Mouse (Mus musculus): Measurements from ENCODE around the gene Slc31a1. TPM values are rescaled to one million over a fixed set of nuclear protein-coding genes. Genes with fewer than 3 reads are reported as not detected.

Gene Slc31a1
- polyA plus RNA-seq (2015; fragmentation: Nextera tagmentation; extraction: Ambion mirVana) = 32.2 and 36.5 TPM in 2 replicates

DNA sequence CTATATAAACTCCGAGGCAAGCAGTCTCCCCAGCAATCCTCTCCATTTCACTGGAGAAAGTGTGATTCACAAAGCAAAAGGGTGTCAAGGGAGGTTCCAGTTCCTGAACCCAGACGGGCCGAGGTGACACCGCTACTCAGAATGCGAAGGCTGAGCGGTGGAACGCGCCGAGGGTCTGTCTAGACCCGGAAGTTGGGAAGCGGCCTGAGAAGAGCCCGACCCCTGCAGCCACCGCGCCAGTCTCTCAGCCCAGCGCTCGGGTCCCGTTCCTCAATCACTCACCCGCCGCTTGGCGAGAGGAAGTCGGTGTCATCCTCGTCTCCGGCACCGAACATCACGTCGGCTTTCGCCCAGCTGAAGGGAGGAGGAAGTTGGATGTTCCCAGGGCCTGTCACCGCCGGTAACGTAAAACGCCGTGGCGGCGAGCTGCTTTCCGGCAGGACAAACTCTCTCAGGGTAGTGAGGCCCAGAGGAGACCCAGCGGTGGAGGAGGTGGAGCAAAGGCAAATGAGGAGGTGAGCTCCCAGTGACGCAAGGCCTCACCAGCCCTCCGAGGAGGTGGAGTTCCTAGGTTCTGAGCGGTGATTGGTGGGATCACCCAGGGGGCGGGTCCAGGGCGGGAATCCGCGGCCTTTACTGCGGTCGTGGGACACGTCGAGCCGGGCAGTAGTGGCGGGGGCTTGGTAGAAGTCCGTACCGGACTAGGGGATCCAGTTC is at the start of gene Slc31a1, which contains the start of gene Fkbp15:
Slc31a1 (plus strand) TSS at position 640 of the 717 bp plus-strand sequence.
Fkbp15 (minus strand) TSS at position 461 of the 717 bp plus-strand sequence.
- Histone ChIP-seq H3K27ac (replicated peaks) (peak within 1 kb of the TSS; percentile 89), H3K4me3 (replicated peaks) (peak within 1 kb of the TSS; percentile 89), H3K27me3 (replicated peaks) (no peaks in the 10 kb centered on the region), H3K9me3 (replicated peaks) (no peaks in the 10 kb centered on the region), H3K4me1 (peaks cover 31% of the 10 kb centered on the region), H3K9ac (replicated peaks) (peak within 1 kb of the TSS; percentile 84), H3K36me3 (0 out of 2 replicates have a peak, but pooled peaks cover 3% of the 10 kb centered on the region), H3K4me2 (peak within 1 kb of the TSS; percentile 80)
- WGBS = under 1% methylated on average over 51 of the region's 51 CpGs
- peak; percentile 100 for ATAC-seq (ENCODE audit: low FRiP score)

GRCm38 (mm10) chr4:62312821-62313220 is 47.7 kb upstream of the Slc31a1 start:
- Histone ChIP-seq H3K4me3 (replicated peaks) (no peak overlapping the region), H3K9ac (replicated peaks) (no peak overlapping the region), H3K36me3 (peaks cover 42% of the 10 kb centered on the region), H3K27ac (replicated peaks) (no peak overlapping the region), H3K4me2 (no peak overlapping the region), H3K9me3 (replicated peaks) (no peaks in the 10 kb centered on the region), H3K4me1 (no peaks in the 10 kb centered on the region), H3K27me3 (replicated peaks) (no peaks in the 10 kb centered on the region)
- over 99% methylated on average over 2 of the region's 2 CpGs for WGBS
- ATAC-seq (ENCODE audit: low FRiP score) = no peak

GRCm38 (mm10) chr4:62313641-62314211 is 46.8 kb upstream of the Slc31a1 start:
- Histone ChIP-seq H3K9ac (replicated peaks) (no peak overlapping the region), H3K4me3 (replicated peaks) (no peak overlapping the region), H3K27me3 (replicated peaks) (no peaks in the 10 kb centered on the region), H3K4me2 (no peak overlapping the region), H3K27ac (replicated peaks) (no peak overlapping the region), H3K36me3 (peaks cover 47% of the 10 kb centered on the region), H3K4me1 (no peaks in the 10 kb centered on the region), H3K9me3 (replicated peaks) (no peaks in the 10 kb centered on the region)
- no peak for ATAC-seq (ENCODE audit: low FRiP score)
- WGBS = 90% methylated on average over 9 of the region's 9 CpGs

GRCm38 (mm10) chr4:62314516-62314915 is 46.0 kb upstream of the Slc31a1 start:
- Histone ChIP-seq H3K4me3 (replicated peaks) (no peak overlapping the region), H3K36me3 (peaks cover 54% of the 10 kb centered on the region), H3K27ac (replicated peaks) (no peak overlapping the region), H3K4me2 (no peak overlapping the region), H3K9me3 (replicated peaks) (no peaks in the 10 kb centered on the region), H3K27me3 (replicated peaks) (no peaks in the 10 kb centered on the region), H3K4me1 (no peaks in the 10 kb centered on the region), H3K9ac (replicated peaks) (no peak overlapping the region)
- no peak for ATAC-seq (ENCODE audit: low FRiP score)
- 88% methylated on average over 3 of the region's 3 CpGs for WGBS

DNA sequence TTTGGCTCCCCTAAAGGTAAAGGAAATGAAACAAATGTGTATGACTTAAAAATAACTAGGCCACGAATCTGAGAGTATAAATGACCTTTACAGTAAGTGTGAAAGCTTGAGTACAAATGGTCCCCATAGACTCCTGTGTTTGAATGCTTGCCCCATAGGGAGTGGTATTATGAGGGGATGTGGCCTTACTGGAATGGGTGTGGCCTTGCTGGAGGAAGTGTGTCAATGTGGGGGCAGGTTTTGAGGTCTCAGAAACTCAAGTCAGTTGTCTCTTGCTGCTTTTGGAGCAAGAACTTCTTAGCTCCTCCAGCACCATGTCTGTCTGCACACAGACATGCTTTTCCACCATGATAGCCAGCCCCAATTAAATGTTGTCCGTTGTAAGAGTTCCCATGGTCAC is 44.1 kb upstream of the Slc31a1 start:
- 88% methylated on average over 2 of the region's 2 CpGs for WGBS
- Histone ChIP-seq H3K27me3 (replicated peaks) (no peaks in the 10 kb centered on the region), H3K9ac (replicated peaks) (no peak overlapping the region), H3K4me3 (replicated peaks) (no peak overlapping the region), H3K9me3 (replicated peaks) (no peaks in the 10 kb centered on the region), H3K27ac (replicated peaks) (no peak overlapping the region), H3K4me1 (no peaks in the 10 kb centered on the region), H3K4me2 (no peak overlapping the region), H3K36me3 (peaks cover 64% of the 10 kb centered on the region)
- ATAC-seq (ENCODE audit: low FRiP score) = no peak

- no peaks in the 10 kb centered on the region for H3K9me3 ChIP-seq (replicated peaks)
- no peak overlapping the region for H3K9ac ChIP-seq (replicated peaks)
- 79% methylated on average over 1 of the region's 1 CpGs for WGBS
- peaks cover 67% of the 10 kb centered on the region for H3K36me3 ChIP-seq
- no peak overlapping the region for H3K27ac ChIP-seq (replicated peaks)
- no peaks in the 10 kb centered on the region for H3K4me1 ChIP-seq
- H3K27me3 ChIP-seq (replicated peaks) = no peaks in the 10 kb centered on the region
- no peak overlapping the region for H3K4me3 ChIP-seq (replicated peaks)
- no peak for ATAC-seq (ENCODE audit: low FRiP score)
- H3K4me2 ChIP-seq = no peak overlapping the region
Observed at GRCm38 (mm10) chr4:62318294-62318693, 42.2 kb upstream of the Slc31a1 start.

- H3K27ac ChIP-seq (replicated peaks) = no peak overlapping the region
- no peak overlapping the region for H3K4me2 ChIP-seq
- no peak for ATAC-seq (ENCODE audit: low FRiP score)
- peaks cover 80% of the 10 kb centered on the region for H3K36me3 ChIP-seq
- no peak overlapping the region for H3K9ac ChIP-seq (replicated peaks)
- no peak overlapping the region for H3K4me3 ChIP-seq (replicated peaks)
- no peaks in the 10 kb centered on the region for H3K4me1 ChIP-seq
- H3K27me3 ChIP-seq (replicated peaks) = no peaks in the 10 kb centered on the region
- WGBS = 91% methylated on average over 3 of the region's 3 CpGs
- H3K9me3 ChIP-seq (replicated peaks) = no peaks in the 10 kb centered on the region
Observed at GRCm38 (mm10) chr4:62322684-62323083, 37.8 kb upstream of the Slc31a1 start.

DNA sequence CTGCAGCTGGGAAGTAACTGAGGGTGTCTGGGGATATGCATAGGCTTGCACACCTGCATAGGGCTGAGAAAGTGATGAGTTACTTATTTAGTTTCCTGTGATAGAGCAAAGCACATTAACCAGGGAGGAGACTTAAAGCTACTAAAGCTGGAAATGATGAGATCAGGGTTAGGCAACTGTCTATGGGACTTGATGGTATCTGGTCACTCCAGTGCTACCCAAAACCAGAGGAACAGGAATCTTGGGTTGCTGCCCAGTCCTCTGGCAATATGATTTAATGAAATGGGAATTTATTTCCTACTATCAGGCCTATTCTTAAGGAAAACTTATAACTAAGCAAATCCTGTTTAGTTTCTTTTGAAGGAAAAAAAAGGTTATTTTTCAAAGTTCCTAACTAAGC is 34.4 kb upstream of the Slc31a1 start:
- no peaks in the 10 kb centered on the region for H3K9me3 ChIP-seq (replicated peaks)
- H3K4me1 ChIP-seq = no peaks in the 10 kb centered on the region
- no peaks in the 10 kb centered on the region for H3K27me3 ChIP-seq (replicated peaks)
- H3K27ac ChIP-seq (replicated peaks) = no peak overlapping the region
- no peak overlapping the region for H3K4me3 ChIP-seq (replicated peaks)
- H3K9ac ChIP-seq (replicated peaks) = no peak overlapping the region
- peaks cover 74% of the 10 kb centered on the region for H3K36me3 ChIP-seq
- H3K4me2 ChIP-seq = no peak overlapping the region
- ATAC-seq (ENCODE audit: low FRiP score) = no peak

GRCm38 (mm10) chr4:62328941-62329660 is 31.4 kb upstream of the Slc31a1 start:
- Histone ChIP-seq H3K4me1 (no peaks in the 10 kb centered on the region), H3K27me3 (replicated peaks) (no peaks in the 10 kb centered on the region), H3K27ac (replicated peaks) (no peak overlapping the region), H3K9me3 (replicated peaks) (no peaks in the 10 kb centered on the region), H3K36me3 (peaks cover 67% of the 10 kb centered on the region), H3K9ac (replicated peaks) (no peak overlapping the region), H3K4me2 (no peak overlapping the region), H3K4me3 (replicated peaks) (no peak overlapping the region)
- no peak for ATAC-seq (ENCODE audit: low FRiP score)
- WGBS = 86% methylated on average over 6 of the region's 6 CpGs

DNA sequence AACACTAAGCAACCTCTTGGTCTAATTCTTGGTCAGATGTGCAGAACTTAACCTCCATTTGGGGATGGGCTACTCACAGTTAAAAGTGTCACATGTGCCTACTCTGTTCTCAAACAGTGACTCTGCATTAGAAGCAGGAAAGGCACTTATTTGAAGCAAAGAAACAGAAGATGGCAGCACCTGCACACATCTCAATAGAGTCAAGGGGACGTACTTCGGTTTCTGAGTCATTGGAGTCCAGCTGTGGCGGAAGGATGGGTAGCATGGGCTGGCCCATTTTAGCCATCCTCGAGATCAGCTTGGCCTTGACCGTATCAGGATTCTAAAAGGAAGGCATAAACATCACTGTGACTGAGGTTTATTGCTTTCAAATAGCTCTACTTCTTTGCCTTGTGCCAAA is 28.6 kb upstream of the Slc31a1 start:
- Histone ChIP-seq H3K4me1 (no peaks in the 10 kb centered on the region), H3K4me2 (no peak overlapping the region), H3K9me3 (replicated peaks) (no peaks in the 10 kb centered on the region), H3K9ac (replicated peaks) (no peak overlapping the region), H3K36me3 (peaks cover 73% of the 10 kb centered on the region), H3K4me3 (replicated peaks) (no peak overlapping the region), H3K27ac (replicated peaks) (no peak overlapping the region), H3K27me3 (replicated peaks) (no peaks in the 10 kb centered on the region)
- 80% methylated on average over 5 of the region's 5 CpGs for WGBS
- ATAC-seq (ENCODE audit: low FRiP score) = no peak

DNA sequence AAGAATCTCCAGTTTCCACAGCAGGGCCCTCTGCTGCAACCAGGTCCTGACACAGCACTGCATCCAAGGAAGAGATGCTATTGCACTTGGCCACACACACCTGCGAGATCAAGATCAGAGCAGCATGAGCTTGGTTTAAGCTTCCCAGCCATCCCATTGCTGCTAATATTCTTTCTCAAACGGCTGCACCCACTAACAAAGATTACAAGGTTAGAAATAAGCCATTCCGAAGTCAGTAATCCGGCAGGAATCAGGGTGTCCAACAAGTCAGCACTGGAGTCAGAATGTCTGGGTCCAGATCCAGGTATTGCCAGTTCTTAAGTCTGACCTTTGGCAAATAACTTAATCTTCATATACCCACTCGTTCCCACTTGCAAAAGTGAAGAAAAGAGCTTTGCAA is 22.0 kb upstream of the Slc31a1 start:
- Histone ChIP-seq H3K4me1 (no peaks in the 10 kb centered on the region), H3K9ac (replicated peaks) (no peak overlapping the region), H3K9me3 (replicated peaks) (no peaks in the 10 kb centered on the region), H3K27me3 (replicated peaks) (no peaks in the 10 kb centered on the region), H3K36me3 (peaks cover 55% of the 10 kb centered on the region), H3K27ac (replicated peaks) (no peak overlapping the region), H3K4me2 (no peak overlapping the region), H3K4me3 (replicated peaks) (no peak overlapping the region)
- WGBS = 93% methylated on average over 5 of the region's 5 CpGs
- ATAC-seq (ENCODE audit: low FRiP score) = no peak

DNA sequence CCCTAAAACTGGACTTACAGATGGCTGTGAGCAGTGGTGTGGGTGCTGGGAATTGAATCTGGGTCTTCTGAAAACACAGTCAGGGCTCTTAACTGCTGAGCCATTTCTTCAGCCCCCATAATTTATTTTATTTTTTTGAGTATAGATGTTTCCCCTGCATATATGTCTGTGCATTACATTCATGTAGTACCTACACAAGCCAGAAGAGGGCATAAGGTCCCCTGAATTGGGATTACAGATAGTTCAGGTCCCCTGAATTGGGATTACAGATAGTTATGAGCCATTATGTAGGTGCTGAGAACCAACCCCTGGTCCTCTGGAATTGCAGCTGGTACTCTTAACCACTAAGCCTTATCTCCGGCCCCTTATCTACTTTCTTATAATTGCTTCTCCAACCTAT is 16.5 kb upstream of the Slc31a1 start:
- Histone ChIP-seq H3K4me1 (no peaks in the 10 kb centered on the region), H3K9ac (replicated peaks) (no peak overlapping the region), H3K27ac (replicated peaks) (no peak overlapping the region), H3K4me3 (replicated peaks) (no peak overlapping the region), H3K9me3 (replicated peaks) (no peaks in the 10 kb centered on the region), H3K4me2 (no peak overlapping the region), H3K27me3 (replicated peaks) (no peaks in the 10 kb centered on the region), H3K36me3 (peaks cover 54% of the 10 kb centered on the region)
- ATAC-seq (ENCODE audit: low FRiP score) = no peak
- WGBS = 97% methylated on average over 1 of the region's 1 CpGs
